32 mouse cellular contexts compared by ENCODE assay signal in the genomic region with DNA sequence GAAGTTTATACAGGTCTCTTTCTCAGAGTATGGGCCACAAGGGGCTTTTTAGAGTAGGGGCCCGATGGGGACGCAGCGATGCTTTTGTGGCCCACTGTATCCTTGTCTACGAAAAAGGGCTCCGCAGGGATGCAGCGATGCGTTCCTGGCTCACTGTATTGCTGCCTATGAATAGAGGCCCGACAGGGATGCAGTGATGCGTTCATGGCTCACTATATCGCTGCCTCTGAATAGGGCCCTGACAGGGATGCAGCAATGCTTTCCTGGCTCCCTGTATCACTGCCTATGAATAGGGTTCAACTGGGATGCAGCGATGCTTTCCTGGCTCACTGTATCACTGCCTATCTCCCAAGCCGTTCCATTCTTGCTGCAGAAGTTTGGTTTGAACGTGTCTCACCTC.
DNase-seq lines count a peak whose midpoint lies in the region; ATAC-seq lines count a peak whose summit lies in the region.
"Had no signal": no experiment of that assay in that cellular context is flagged by ENCODE, and none has a peak within 500 bp of the region (broad histone marks: within the 10 kb centered on the region; RNA-seq: fewer than 3 reads in every experiment).

No protein-coding gene starts in this region.

- intact Hi-C loops in heart, postnatal 14 days (cut with DNase I) = no loop called here

- H3K27me3 ChIP-seq in forebrain, embryonic 12.5 days = no peaks in the 10 kb centered on the region
- H3K27me3 ChIP-seq in forebrain, embryonic 10.5 days (ENCODE audit: poor library complexity, severe bottlenecking) = no peaks in the 10 kb centered on the region
- H3K27me3 ChIP-seq in forebrain, embryonic 13.5 days = no peaks in the 10 kb centered on the region
- peaks cover 2% of the 10 kb centered on the region; the same call in 1 of the 2 replicates for H3K27me3 ChIP-seq in limb, embryonic 13.5 days
- H3K27me3 ChIP-seq: embryonic facial prominence, embryonic 13.5 days; heart, embryonic 15.5 days; hindbrain, embryonic 12.5 days; liver, embryonic 12.5 days; neural tube, embryonic 13.5 days had no signal

- WGBS in forebrain, embryonic 12.5 days = 64% methylated on average over 13 of the region's 13 CpGs
- WGBS in forebrain, embryonic 10.5 days = 85% methylated on average over 13 of the region's 13 CpGs
- 61% methylated on average over 13 of the region's 13 CpGs for WGBS in forebrain, embryonic 13.5 days
- 71% methylated on average over 13 of the region's 13 CpGs for WGBS in limb, embryonic 13.5 days

- H3K4me2 ChIP-seq in forebrain, embryonic 12.5 days = no peak overlapping the region
- 0 out of 2 replicates have a peak overlapping the region, but pooled peaks have one; percentile 10 for H3K4me2 ChIP-seq in forebrain, embryonic 13.5 days
- 0 out of 2 replicates have a peak overlapping the region, but pooled peaks have one; percentile 7 for H3K4me2 ChIP-seq in limb, embryonic 13.5 days (replicated peaks)
- H3K4me2 ChIP-seq: embryonic facial prominence, embryonic 13.5 days; heart, embryonic 15.5 days; hindbrain, embryonic 12.5 days; limb, embryonic 12.5 days; liver, embryonic 12.5 days; midbrain, embryonic 11.5 days; neural tube, embryonic 13.5 days had no signal

- ATAC-seq in forebrain, embryonic 12.5 days (ENCODE audit: low FRiP score) = 0 out of 2 replicates have a peak, but pooled peaks have one; percentile 36
- ATAC-seq in forebrain, embryonic 13.5 days = peak; percentile 50; the same call in 1 of the 2 replicates
- no peak for ATAC-seq in limb, embryonic 13.5 days (ENCODE audit: low FRiP score, low read depth)
- ATAC-seq: activated CD4-positive, CD25-positive, alpha-beta regulatory T cell, adult 4 months; CD4-positive, CD25-positive, alpha-beta regulatory T cell, adult 4 months; intestine, postnatal 0 days; liver, embryonic 12.5 days; liver, postnatal 0 days; midbrain, embryonic 16.5 days had no signal

- H3K4me1 ChIP-seq in forebrain, embryonic 12.5 days = no peaks in the 10 kb centered on the region; the same call in 1 of the 2 replicates
- H3K4me1 ChIP-seq in forebrain, embryonic 10.5 days = peaks cover 7% of the 10 kb centered on the region; the same call in 1 of the 2 replicates
- no peaks in the 10 kb centered on the region for H3K4me1 ChIP-seq in forebrain, embryonic 13.5 days
- peaks cover 24% of the 10 kb centered on the region for H3K4me1 ChIP-seq in limb, embryonic 13.5 days
- H3K4me1 ChIP-seq: heart, embryonic 10.5 days; heart, embryonic 15.5 days; hindbrain, embryonic 12.5 days; liver, embryonic 12.5 days; neural tube, embryonic 13.5 days had no signal

- no peak overlapping the region for H3K4me3 ChIP-seq in forebrain, embryonic 12.5 days (replicated peaks)
- no peak overlapping the region for H3K4me3 ChIP-seq in forebrain, embryonic 10.5 days
- no peak overlapping the region for H3K4me3 ChIP-seq in forebrain, embryonic 13.5 days
- H3K4me3 ChIP-seq in limb, embryonic 13.5 days = no peak overlapping the region
- H3K4me3 ChIP-seq: embryonic facial prominence, embryonic 13.5 days; heart, embryonic 10.5 days; heart, embryonic 15.5 days; hindbrain, embryonic 12.5 days; limb, embryonic 12.5 days; liver, embryonic 12.5 days; neural tube, embryonic 13.5 days had no signal

- no peak overlapping the region for H3K27ac ChIP-seq in forebrain, embryonic 12.5 days
- no peak overlapping the region for H3K27ac ChIP-seq in forebrain, embryonic 10.5 days
- no peak overlapping the region for H3K27ac ChIP-seq in forebrain, embryonic 13.5 days
- no peak overlapping the region for H3K27ac ChIP-seq in limb, embryonic 13.5 days
- H3K27ac ChIP-seq: embryonic facial prominence, embryonic 13.5 days; heart, embryonic 10.5 days; heart, embryonic 15.5 days; hindbrain, embryonic 12.5 days; limb, embryonic 12.5 days; liver, embryonic 12.5 days; neural tube, embryonic 13.5 days had no signal

- no peaks in the 10 kb centered on the region for H3K36me3 ChIP-seq in forebrain, embryonic 12.5 days (replicated peaks)
- H3K36me3 ChIP-seq in forebrain, embryonic 10.5 days (replicated peaks) = no peaks in the 10 kb centered on the region
- H3K36me3 ChIP-seq in forebrain, embryonic 13.5 days (ENCODE audit: poor library complexity, severe bottlenecking) = no peaks in the 10 kb centered on the region
- H3K36me3 ChIP-seq in limb, embryonic 13.5 days = no peaks in the 10 kb centered on the region
- H3K36me3 ChIP-seq: embryonic facial prominence, embryonic 13.5 days; heart, embryonic 10.5 days; heart, embryonic 15.5 days; hindbrain, embryonic 12.5 days; limb, embryonic 12.5 days; liver, embryonic 12.5 days; neural tube, embryonic 13.5 days had no signal

- DNase-seq in forebrain, embryonic 10.5 days (ENCODE audit: extremely low spot score, low spot score) = no peak
- DNase-seq in right cerebral cortex, adult 2 months (ENCODE audit: low spot score in 2 of 2) = no peak
- no peak for DNase-seq in thymus, adult 18-20 months
- no peak for DNase-seq in heart, postnatal 14 days
- DNase-seq: adrenal gland, adult 2 months; cerebellum, adult 9-10 months; cerebellum, postnatal 36 days; gastrocnemius, postnatal 14 days; heart, adult 11 months; heart, postnatal 36 days; kidney, adult 9 months; kidney, postnatal 14 days; layer of hippocampus, adult 9-11 months; liver, postnatal 0 days; lung, postnatal 36 days; spleen, adult 18-20 months; thymus, postnatal 36 days had no signal

- H3K9me3 ChIP-seq in forebrain, embryonic 12.5 days = no peaks in the 10 kb centered on the region
- H3K9me3 ChIP-seq in forebrain, embryonic 10.5 days = no peaks in the 10 kb centered on the region
- no peaks in the 10 kb centered on the region for H3K9me3 ChIP-seq in forebrain, embryonic 13.5 days (replicated peaks)
- H3K9me3 ChIP-seq in limb, embryonic 13.5 days = no peaks in the 10 kb centered on the region
- H3K9me3 ChIP-seq: embryonic facial prominence, embryonic 13.5 days; heart, embryonic 10.5 days; heart, embryonic 15.5 days; hindbrain, embryonic 12.5 days; limb, embryonic 12.5 days; liver, embryonic 12.5 days; neural tube, embryonic 13.5 days had no signal

- H3K9ac ChIP-seq in forebrain, embryonic 12.5 days = no peak overlapping the region
- H3K9ac ChIP-seq in forebrain, embryonic 13.5 days = no peak overlapping the region
- H3K9ac ChIP-seq in limb, embryonic 13.5 days = no peak overlapping the region
- H3K9ac ChIP-seq: embryonic facial prominence, embryonic 13.5 days; heart, embryonic 15.5 days; hindbrain, embryonic 12.5 days; limb, embryonic 12.5 days; liver, embryonic 12.5 days; liver, postnatal 0 days; neural tube, embryonic 13.5 days had no signal
